Mouse (Mus musculus) spleen, postnatal 14 days (tissue): ENCODE results near the gene Coro2a.
A peak's percentile ranks its signal among the peaks of the same experiment; 100 is the strongest.

Source experiments
- DNase-seq, 2 experiments: peaks; one replicate each; pipeline ENCODE4 v3.0.0; 2021 to 2022; ENCODE audit warnings: low spot score in 2 of 2

The Coro2a gene

DNA sequence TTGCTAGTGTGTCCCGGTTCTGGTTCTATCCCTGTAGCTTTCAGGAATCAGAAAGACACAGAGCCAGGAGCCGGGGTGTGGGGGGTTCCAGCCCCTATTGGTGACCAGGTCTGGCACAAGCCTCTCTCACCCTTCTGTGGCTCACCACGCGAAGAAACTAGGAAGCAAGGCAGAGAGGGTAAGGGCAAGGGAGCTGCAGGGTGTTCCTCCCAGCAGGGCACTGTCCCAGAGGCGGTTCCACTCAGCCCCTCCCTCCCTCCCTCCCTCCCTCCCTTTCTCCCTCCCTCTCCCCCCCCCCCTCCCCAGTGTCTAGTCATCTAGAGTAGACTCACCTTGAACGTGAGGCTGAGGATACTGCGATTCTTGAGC lies 74.5 kb downstream of the Coro2a start:
- DNase-seq = no peak

DNA sequence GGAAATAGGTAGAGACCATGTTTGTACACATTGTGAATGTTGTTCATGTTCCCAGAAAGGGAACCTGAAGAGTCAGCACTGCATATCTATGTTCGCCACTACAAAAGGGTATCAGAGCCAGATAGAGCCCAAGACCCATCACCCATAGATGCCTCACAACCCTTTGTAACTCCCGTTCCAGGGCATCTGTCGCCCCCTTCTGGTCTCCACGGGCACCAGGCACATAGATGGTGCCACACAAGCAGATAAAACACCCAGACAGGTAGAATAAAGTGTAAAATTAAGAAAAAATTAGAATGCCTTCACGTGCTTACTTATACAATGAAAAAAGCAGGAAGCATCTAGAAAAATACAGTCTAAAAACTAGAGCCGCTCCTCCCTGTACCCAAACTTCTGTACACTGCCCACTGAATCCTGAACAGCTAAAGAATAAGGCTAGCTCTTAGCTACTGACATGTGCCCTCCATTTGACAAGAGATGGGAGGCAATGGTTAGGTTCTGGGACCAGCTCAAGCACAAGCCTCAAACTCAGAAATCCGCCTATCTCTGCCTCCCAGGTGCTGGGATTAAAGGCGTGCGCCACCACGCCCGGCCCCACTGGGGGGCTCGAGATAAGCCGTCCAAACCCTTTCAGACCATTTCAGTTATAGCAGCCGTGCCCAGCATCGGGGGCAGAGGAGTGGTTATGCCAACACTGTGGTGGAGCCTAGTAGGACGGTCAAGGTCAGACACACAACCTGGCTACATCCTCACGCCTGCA lies 75.0 kb downstream of the Coro2a start:
- DNase-seq = peak in 1 of 2 experiments; percentile 25

DNA sequence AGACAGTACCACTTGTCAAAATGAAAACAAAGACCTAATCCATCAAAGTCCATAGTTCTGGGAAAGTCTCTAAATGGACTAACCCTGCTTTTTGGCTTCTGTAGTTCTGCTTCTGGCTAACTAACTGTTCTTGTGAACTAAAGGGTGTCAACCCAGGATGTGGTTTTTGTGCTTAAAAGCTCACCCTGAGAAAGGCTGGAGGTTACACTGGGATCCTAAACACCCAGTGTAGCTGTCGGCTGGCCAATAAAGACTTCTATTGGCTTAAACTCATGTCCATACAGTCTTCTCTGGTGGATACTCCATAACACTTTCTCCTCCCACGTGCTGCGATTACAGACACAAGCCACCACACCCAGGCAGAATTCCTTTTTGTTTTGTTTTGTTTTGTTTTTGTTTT lies 75.8 kb downstream of the Coro2a start:
- no peak for DNase-seq

DNA sequence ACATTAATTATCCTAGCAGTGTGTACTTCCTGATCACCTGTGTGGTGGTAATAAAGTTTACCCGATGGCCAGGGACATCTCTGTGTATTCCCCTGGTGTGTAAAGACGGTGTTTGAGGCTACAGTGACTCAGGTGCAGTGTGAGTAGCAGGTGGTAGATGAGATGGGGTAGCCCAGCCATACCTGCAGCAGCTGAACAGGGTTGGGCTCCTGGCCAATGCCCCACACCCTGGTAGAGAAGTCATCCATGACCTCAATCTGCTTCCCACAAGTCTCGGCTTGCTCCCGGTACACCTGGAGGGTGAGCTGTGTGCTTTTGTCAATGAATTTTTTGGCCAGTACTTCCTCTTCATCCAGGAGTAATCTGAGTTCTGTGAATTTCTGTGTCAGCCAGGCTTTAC lies 78.7 kb downstream of the Coro2a start:
- DNase-seq = no peak

DNA sequence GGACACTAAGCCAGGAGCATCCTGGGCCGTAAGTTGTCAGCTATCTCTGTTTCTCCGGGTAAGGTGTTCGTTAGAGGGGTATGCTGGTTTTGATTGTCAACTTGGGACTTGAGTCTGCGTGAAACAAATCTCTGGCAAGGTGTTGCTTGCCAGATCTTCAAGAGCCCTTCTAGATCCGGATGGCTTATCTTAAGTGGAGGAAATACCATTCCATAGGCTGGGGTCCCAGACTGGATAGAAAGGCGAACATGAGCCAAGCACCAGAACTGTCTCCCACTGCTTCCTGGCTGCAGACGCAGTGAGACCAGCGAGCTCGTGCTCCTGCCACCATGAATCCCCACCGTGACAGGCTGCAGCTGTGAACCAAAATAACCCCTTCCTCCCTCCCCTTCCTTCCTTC lies 80.5 kb downstream of the Coro2a start:
- no peak for DNase-seq

GRCm38 (mm10) chr4:46520491-46520890 lies 81.5 kb downstream of the Coro2a start:
- no peak for DNase-seq

DNA sequence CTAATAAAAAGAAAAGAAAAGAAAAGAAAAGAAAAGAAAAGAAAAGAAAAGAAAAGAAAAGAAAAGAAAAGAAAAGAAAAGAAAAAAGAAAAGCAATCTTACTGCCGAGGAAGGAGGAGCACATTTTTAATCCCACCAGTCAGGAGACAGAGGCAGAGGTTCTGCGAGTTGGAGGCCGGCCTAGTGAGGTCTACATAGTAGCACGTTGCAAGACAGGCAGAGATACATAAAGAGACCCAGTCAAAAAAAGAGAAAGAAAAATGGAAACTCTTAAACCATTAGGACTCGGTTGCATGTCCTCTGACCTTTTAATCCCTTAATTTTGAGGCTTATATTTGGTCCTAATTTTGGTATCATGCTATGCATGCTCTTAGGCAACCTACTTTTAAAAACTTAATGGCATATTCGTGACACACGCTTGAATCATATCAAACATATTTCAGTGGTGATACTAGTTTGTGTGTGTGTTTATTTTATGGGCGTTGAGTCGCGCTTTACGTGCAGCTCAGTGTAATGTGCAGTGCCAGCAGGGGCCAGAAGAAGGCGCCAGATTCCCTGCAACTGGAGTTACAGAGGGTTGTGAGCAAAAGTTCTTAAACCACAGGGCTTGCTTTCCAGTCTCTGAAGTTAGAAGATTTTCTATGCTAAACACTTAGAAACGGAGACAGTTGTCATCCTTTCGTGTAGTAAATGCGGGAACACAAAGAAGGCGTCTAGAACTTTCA lies 94.1 kb downstream of the Coro2a start:
- peak; percentile 75 to 86 for DNase-seq

DNA sequence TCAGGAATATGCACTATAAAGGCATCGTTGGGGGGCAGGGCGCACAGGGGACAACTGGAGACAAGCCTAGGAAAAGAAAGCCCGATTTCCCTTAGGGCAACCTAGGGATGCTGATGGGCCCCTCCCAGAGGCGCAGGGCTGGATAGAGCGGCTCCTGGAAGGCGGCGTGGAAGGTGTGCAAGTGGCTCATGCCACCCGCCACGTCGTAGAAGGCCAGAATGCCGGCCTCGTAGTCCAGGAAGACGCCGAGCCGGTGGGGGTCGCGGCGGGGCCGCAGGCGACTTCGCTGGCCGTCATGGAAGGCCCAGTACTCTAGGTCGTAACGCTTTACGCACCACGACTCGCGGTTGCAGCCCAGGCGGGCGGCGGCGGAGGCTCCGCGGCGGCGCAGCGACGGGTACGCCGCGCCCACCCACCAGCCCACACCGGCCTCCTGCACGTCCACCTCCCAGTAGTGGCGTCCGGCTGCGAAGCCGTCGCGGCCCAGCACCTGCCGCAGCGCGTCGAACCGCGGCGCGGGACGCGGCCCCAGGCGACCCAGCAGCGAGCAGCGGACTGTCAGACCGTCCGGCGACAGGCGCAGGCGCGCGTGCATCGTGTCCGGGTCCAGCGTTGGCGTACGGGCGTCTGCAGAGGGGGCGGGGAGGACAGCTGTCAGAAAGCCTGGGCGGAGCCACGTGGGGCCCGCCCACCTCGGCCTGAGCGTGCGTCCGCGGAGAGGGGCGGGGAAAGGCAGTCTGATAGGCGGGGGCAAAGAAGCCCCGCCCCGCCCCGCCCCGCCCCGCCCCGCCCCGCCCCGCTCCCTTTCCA lies 95.0 kb downstream of the Coro2a start:
- DNase-seq = peak; percentile 88 to 91

DNA sequence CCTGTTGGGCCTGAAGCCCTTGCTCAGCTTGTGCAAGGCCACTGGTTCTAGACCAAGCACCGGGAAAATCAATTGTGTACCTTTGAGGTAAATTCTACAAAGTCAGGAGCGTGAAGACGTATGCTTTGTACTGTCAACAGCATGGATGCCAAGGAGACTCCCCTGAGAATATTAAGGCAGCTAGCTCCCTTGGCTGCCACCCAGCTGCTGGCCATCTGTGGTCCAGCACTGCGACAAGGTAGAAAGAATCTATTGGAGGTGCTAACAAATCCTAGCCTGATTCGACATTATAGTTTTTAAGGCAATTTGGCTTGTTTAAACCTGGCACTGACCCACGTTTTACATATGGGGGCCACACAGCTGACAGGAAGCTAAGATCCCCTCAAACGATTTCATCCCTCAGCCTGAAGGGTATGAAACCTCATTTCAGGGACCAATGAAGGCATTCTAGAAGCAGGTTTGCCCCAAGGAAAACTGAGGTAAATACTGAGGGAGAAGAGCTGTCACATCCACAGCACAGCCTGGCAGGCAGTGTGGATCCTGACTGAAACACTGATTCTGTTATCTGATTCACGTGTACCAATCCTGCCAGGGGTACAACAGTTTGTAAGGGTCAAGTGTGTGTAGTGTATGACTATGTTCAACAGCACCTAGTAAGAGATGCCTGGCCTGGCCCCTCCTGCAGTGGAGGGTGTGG lies 96.5 kb downstream of the Coro2a start:
- no peak for DNase-seq

GRCm38 (mm10) chr4:46503881-46504280 lies 98.1 kb downstream of the Coro2a start:
- DNase-seq = no peak

DNA sequence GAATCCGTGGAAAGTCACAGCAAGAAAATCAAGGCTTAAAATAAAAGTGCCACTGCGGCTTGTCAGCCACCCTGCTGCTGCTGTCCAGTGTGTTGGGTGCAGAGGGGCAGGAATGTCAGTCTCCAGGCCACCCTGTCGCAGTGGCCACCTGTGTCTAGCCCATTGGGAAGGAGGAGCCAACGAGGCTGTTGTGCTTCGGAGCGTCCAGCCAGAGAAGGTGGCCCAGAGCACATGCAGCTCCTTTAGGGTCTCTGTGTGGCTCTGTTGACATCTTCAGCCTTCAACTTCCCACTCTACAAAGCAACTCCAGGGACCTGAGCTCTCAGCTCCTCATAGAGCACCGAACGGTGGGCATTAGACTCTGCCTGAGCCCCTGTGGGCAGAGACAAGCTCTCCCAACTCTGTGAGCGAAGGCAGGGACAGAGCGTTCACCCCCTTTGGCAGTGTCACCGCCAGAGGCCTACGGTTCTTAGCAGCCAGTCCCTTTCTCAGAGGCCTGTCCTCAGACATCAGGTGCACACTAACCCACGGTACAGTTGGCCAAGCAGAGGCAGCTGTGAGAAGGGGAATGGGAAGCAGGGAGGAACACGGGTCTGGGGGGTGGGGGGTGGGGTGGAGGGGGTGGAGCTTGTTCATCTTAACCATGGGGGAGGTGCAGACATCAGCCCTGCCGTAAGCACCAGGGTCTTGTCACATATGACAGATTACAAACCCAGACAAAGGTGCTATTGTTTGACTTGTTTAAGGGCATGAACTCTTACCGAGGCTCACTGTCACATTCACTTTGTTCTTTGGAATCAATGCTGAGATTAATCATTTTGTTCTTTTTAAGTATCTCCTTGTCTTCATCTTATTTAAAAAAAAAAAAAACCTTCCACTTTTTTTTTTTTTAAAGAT lies 99.1 kb downstream of the Coro2a start:
- no peak for DNase-seq

DNA sequence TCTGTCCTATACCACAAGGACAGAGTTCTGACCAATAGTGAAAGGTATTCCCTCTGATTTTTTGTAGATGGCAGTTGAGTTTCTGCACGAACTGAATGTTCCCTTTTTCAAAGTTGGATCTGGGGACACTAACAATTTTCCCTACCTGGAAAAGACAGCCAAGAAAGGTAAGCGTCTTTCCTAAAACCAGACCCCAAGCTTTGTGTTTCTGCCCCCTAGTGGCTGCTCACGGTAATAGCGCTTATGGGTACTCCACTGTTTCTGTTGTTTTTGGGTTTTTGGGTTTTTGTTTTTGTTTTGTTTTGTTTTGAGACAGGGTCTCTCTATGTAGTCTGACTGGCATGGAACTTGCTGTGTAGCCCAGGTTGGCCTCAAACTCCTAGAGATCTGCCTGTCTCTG lies 103.0 kb downstream of the Coro2a start:
- DNase-seq = peak in 1 of 2 experiments; percentile 52

DNA sequence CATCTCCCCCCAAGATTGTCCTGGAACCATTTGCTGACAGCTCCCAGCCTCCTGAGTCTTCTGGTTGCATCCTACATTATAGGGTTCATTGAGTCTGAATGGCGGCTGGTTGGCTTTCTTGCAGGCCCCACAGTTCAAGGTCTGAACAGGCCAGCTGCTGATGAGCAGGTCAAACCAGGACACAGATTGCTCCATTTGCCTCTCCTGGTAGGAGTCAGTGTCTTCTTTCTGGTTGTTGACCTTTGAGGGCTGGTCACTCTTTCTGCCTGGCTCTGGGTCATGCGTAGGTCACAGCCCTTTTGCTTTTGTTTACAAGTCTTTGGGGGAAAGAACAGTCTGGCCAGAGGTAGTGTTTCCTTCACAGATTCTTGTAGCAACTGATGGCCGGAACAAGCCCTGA lies 103.5 kb downstream of the Coro2a start:
- DNase-seq = no peak

- DNase-seq = peak; percentile 58 to 83
Measured at GRCm38 (mm10) chr4:46497286-46497892, 104.6 kb downstream of the Coro2a start.

GRCm38 (mm10) chr4:46495543-46495942 lies 106.5 kb downstream of the Coro2a start:
- DNase-seq = no peak

GRCm38 (mm10) chr4:46493071-46493470 lies 108.9 kb downstream of the Coro2a start:
- no peak for DNase-seq

GRCm38 (mm10) chr4:46489028-46489925 lies 112.7 kb downstream of the Coro2a start, which contains the start of gene Nans:
Nans (plus strand) TSS chr4:46489248.
- DNase-seq = peak; percentile 92 to 93

- DNase-seq = no peak
Measured at GRCm38 (mm10) chr4:46487348-46487747, 114.7 kb downstream of the Coro2a start.
